Mouse (Mus musculus): ENCODE measurements around the gene Pycard.

Gene Pycard

GRCm38 (mm10) chr7:128003688-128004087 lies 10.0 kb upstream of the Pycard start, which contains the start of gene Trim72:
Gene Trim72, plus strand, starts transcription at chr7:128003949.
- no peak for DNase-seq (ENCODE audit: low read depth, low spot score)

- no peak for DNase-seq (ENCODE audit: low read depth, low spot score)
Measured at GRCm38 (mm10) chr7:128003098-128003497, 9.4 kb upstream of the Pycard start.

- DNase-seq (ENCODE audit: low read depth, low spot score), result no peak
Measured at GRCm38 (mm10) chr7:128000068-128000950, 6.6 kb upstream of the Pycard start.

DNA sequence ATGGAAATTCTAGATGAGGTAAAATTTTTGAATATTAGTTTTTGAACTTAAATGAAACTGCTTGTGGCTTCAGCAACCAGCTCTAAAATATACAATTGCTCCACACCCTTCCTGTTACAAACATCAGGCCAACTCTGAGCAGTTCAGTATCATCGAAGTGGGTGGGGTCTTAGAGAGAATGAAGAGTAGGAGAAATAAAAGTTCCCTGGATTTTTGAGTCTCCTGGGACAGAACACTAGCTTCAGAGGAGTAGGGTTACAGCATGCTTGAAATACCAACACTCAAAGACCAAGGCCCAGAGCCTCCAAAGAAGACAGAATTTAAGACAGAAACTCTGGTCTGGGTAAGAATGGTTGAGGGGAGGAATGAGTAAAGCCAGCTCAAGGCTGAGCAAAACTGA lies 5.8 kb upstream of the Pycard start:
- no peak for DNase-seq (ENCODE audit: low read depth, low spot score)

GRCm38 (mm10) chr7:127992488-127993340 lies 953 bp downstream of the Pycard start:
- DNase-seq (ENCODE audit: low read depth, low spot score), result peak; percentile 55

GRCm38 (mm10) chr7:127991643-127992487 lies 1.8 kb downstream of the Pycard start:
- peak; percentile 71 for DNase-seq (ENCODE audit: low read depth, low spot score)

DNA sequence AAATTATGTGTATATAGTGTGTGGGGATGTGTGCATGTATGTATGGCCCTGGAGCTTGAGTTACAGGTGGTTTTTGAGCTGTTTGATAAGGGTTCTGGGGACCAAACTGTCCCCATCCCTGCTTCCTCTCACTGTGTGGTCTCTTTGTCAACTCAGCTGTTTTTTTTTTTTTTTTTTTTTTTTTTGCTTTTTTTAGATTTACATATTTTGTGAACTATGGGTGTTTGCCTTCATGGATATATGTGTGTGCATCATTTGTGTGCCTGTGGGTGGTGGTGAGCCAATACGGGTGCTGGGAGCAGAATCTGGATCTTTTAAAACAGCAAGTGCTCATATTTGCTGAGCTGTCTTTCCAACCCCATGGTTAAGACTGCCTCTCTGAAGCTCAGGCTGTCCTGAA lies 4.8 kb downstream of the Pycard start:
- no peak for DNase-seq (ENCODE audit: low read depth, low spot score)

DNA sequence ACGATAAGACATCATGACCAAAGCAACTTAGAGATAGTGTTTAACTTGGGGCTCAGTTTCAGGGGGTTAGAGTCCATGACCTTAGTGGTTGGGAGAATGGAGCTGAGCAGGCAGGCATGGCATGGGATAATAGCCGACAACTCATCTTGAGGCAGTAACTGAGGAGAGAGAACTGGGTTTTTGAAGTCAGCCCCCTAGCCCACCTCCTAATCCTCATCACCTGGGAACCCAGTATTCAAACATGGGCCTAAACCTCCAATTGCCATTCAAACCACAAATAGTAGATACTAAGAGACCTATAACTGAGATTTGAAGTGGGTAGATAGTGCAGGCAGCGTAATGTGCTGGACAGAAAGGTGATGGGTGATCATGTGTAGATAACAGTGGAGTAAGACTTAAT lies 13.1 kb downstream of the Pycard start:
- no peak for DNase-seq (ENCODE audit: low read depth, low spot score)

- DNase-seq (ENCODE audit: low read depth, low spot score), result no peak
Measured at GRCm38 (mm10) chr7:127978856-127979255, 14.8 kb downstream of the Pycard start.

DNA sequence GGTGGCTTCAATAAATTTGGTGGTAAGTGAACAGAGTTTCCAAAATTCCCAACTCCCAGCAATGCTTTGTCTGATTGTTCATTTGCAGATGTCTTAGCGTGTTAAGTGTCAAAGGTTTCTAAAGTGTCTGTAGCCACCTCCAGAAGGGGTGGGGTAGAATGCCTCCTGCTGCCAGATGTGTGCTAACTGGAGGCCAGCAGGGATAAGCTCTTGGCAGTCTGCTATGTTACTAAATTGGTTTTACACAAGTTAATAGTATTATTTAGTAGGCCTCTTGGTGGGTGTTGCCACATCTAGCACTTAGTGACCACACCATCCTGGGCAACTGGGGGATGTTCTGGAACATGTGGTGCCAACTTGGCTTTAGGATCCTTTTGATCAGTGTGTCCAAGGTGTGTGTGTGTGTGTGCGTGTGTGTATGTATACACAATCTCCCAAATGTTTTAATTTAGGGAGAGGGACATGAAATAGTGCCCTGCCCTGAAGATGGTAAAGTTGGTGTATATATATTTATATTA lies 19.2 kb downstream of the Pycard start:
- DNase-seq (ENCODE audit: low read depth, low spot score), result no peak

- DNase-seq (ENCODE audit: low read depth, low spot score), result no peak
Measured at GRCm38 (mm10) chr7:127967922-127968828, 25.5 kb downstream of the Pycard start.

- peak; percentile 98 for DNase-seq (ENCODE audit: low read depth, low spot score)
Measured at GRCm38 (mm10) chr7:127967004-127967921, 26.4 kb downstream of the Pycard start, which contains the start of gene Fus. Gene Fus, plus strand, starts transcription at chr7:127967457.

GRCm38 (mm10) chr7:127966371-127966918 lies 27.2 kb downstream of the Pycard start:
- no peak for DNase-seq (ENCODE audit: low read depth, low spot score)

DNA sequence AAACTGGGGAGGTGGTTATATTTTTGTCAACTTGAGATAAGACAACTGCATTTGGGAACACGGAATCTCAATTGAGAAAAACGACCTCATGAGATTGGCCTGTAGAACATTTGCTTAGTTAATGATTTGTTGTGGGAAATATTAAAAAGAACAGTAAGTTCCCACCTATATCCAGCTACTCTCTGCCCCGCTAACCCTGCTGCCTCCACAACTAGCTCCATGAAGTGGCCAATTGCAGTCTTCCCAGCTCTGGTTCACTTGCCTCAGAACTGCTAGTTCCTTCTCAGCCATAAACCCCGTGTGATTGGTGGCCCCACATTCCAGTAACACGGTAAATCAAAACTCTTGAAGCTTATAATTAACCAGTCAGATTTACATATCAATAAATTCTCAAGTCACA lies 34.3 kb downstream of the Pycard start:
- DNase-seq (ENCODE audit: low read depth, low spot score), result no peak

- DNase-seq (ENCODE audit: low read depth, low spot score), result no peak
Measured at GRCm38 (mm10) chr7:127952864-127953581, 40.6 kb downstream of the Pycard start.

GRCm38 (mm10) chr7:127946470-127947023 lies 47.1 kb downstream of the Pycard start, which contains the start of gene Prss36:
Gene Prss36, minus strand, starts transcription at chr7:127946725.
- no peak for DNase-seq (ENCODE audit: low read depth, low spot score)

DNA sequence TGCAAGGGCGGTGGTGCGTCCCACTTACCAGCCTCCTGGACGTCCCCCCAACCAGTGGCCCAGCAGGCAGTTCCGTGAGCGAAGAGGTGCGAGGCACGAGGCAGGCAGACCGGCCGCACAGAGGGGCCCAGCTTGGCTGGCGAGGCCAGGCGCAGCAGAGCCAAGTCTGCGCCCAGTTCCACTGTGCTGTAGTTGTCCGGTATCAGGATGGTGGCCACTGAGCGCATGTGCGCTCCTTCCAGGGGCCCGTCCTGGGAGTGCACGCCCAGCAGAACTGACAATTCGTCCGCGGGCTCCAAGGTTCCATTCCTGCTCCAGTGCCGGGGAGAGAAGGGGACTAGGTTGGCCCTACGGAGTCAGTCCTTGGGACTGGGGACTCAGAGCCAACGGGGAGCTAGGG lies 49.1 kb downstream of the Pycard start:
- no peak for DNase-seq (ENCODE audit: low read depth, low spot score)

- DNase-seq (ENCODE audit: low read depth, low spot score), result peak; percentile 49
Measured at GRCm38 (mm10) chr7:127942097-127942496, 51.6 kb downstream of the Pycard start.

All from A20 (cell line).